Mouse (Mus musculus): Measurements from ENCODE around the gene Grhpr.

GRCm38 (mm10) chr4:44981280-44981973 lies at the start of gene Grhpr:
- TF ChIP-seq GATA1 (IDR thresholded peaks at IDR 0.05; ENCODE audit: borderline replicate concordance, low read length) (no peak), FLI1 (IDR thresholded peaks at IDR 0.05; ENCODE audit: low read length) (no peak)

Data from megakaryocyte, embryonic 14.5 days (primary cell).